Mouse (Mus musculus) heart, adult 18-20 months (tissue): ENCODE results near the gene Smg6. TPM values are rescaled to one million over a fixed set of nuclear protein-coding genes. Genes with fewer than 3 reads are reported as not detected.

ENCODE experiments used
- DNase-seq, 2 experiments: peaks; one replicate each; pipeline ENCODE4 v3.0.0; 2021 to 2022; ENCODE audit warnings: mixed read lengths in 1 of 2
- total RNA-seq, 2 experiments: library from RNA; stranded (reverse); gene quantifications; 2 replicates each; pipeline ENCODE4 v1.2.3; 2021

Gene Smg6
- total RNA-seq, 2 experiments from 2014 or later = 17.1 to 20.5 TPM

- DNase-seq = peak; percentile 62
Observed at GRCm38 (mm10) chr11:75047736-75048407, 122.2 kb downstream of the Smg6 start.

DNA sequence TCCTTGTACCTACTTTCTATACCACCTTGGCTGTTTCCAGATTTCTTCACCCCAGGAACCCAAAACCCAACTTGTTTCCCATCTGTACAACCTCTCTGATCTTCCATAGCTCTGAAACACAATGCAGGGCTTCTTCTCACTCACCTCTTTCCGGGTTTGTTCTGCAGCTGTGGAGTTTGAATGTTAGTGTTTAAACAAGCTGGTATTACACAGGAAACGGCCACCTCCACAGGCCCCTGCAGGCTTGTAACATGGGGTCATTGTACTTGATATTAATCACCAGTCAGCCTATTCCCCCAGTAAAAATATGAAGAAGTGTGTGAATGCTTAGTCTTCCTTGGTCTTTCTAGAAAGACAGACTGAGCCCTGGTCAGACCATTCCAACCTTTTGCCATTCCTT, 123.5 kb downstream of the Smg6 start:
- no peak for DNase-seq

DNA sequence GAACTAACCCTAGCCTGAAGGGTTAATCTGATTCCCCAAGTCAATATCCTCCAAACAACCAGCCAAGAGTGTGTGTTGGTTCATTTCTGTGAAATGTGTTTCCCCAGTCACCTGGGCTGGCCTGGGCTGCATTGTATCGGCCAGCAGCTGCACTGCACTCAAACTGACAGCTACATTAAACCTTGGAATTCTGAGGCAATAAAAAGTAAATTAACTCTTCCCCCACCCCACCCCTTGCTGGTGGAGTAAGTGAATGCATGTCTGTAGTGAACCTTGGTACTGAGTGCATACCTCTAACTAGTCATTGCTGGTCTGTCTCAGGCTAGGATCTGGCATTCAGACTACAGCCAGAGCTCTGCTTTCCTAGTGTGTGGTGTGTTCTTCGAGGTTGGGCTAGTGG, 124.2 kb downstream of the Smg6 start:
- no peak for DNase-seq

GRCm38 (mm10) chr11:75051239-75051638, 125.6 kb downstream of the Smg6 start:
- no peak for DNase-seq

DNA sequence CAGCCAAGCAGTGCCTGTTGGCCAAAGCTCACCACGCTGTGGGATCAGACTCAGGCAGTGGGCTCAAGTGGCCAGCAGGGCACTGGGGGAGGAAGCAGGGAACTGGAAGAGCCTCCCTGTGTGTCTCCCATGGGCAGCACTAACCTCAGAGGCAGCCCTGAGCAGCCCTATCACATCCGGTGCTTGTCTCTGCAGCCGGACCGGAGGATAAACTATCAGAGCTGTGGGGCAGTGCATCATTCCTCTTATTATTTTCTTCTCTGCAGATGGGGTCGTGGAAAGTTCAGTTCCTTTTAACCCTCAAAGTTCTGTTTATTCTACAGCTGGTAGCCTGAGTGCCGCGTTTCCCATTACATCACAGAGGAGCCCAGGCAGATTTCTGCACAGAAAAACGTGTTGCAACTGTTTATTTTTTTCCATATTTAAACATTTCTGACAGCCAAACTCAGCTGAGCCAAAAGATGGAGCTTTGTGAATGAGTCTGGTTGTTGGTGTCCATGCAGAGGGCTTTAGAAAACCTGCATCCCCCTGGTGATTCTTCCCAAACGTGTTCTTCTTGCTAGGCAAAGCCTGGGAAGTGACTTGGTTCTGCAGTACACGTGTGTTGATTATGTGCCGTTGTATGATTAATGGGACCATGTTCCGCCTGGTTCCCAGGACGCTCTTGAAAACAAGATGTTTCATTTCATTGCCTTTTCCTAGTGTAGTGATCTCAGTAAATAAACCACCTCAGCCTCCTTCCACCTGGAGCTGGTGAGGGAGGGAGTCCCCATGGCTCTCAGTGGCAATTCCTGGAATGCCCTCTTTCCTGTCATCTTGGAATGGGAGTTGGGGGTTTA, 126.3 kb downstream of the Smg6 start:
- peak; percentile 57 to 77 for DNase-seq

GRCm38 (mm10) chr11:75053020-75053419, 127.4 kb downstream of the Smg6 start:
- peak; percentile 43 to 55 for DNase-seq

DNA sequence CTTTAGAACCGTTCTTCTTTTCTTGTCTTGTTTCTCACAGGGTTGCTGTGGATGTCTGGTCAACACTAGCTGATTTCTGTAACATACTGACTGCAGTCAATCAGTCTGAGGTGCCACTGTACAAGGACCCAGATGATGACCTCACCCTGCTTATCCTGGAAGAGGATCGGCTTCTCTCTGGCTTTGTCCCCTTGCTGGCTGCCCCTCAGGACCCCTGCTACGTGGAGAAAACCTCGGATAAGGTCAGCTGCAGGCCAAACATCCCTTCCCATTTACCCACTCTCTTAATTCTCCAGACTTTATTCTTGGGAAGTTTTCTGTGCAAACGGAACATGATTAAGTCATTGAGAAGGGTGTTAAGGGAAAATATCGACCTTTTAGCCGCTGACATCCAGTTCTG, 128.1 kb downstream of the Smg6 start:
- DNase-seq = peak; percentile 44 to 57

DNA sequence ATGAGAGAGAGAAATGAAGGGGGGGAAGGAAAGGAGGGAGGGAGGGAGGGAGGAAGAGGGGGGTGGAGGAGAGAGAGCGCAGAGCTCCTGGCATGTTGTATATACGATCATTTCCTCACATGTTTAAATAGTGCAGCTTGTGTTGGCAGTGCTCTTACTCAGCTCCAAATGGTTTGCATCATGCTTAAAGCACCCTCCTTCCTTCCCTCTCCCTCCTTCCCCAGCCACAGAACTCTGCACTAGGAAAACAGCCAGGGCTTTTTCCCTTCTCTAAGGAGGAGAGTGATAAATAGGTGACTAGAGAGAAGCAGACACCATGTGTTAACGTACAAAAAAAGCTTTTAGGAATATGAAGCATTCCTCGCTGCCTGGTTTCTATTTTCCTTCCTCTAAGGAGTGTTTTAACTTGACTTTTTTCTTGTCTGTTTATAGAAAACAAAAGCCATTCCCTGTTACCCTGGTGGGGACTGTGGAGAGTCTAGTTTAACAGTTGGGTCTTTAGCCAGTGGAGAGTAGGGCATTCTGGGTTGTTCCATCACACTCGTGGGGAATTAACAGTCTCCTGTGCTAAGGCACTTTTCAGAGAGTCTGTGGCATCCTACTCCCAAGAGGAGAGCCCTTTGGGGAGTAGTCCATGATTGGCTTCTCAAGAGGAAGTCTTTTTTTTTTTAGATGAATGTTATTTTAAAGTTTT, 128.7 kb downstream of the Smg6 start:
- peak; percentile 70 to 84 for DNase-seq

DNA sequence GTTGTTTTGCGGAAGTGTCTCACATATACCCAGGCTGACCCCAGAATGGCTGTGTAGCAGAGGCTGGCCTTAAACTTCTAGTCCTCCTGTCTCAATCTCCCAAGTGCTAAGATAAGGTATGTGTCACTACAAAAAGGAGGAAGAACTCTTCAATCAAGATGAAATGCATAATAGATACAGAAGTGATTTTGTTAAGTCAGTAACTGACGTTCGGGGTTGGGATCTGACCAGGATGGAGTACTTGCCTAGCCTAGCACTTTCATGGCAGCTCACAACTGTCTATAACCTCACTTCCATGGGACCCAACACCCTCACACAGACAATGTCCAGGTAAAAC, 129.2 kb downstream of the Smg6 start:
- DNase-seq = no peak

GRCm38 (mm10) chr11:75062650-75063049, 137.0 kb downstream of the Smg6 start:
- no peak for DNase-seq

GRCm38 (mm10) chr11:75064266-75064665, 138.6 kb downstream of the Smg6 start:
- no peak for DNase-seq

- no peak for DNase-seq
Observed at GRCm38 (mm10) chr11:75071352-75071751, 145.7 kb downstream of the Smg6 start.

- DNase-seq = peak in 1 of 2 experiments; percentile 46
Observed at GRCm38 (mm10) chr11:75072932-75073625, 147.5 kb downstream of the Smg6 start.

DNA sequence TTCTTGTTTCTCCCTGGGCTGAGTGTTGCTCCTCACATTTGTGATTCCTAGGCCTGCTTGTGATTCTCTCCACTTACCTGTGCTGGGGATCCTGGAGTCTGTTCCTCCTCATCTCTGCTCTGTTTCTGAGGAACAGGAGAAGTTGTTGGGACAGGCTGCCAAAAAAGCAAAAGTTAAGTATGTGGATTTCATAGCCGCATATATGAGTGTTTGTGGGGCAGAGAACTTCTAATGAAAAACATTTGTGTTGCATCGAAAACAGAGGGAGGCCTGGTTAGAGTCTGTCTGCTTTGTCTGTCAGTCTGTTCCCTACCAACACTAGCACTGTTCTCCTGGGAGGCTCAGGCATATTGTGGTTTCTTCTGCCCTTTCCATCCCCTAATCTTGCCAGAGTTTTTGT, 148.1 kb downstream of the Smg6 start:
- DNase-seq = peak in 1 of 2 experiments; percentile 28

DNA sequence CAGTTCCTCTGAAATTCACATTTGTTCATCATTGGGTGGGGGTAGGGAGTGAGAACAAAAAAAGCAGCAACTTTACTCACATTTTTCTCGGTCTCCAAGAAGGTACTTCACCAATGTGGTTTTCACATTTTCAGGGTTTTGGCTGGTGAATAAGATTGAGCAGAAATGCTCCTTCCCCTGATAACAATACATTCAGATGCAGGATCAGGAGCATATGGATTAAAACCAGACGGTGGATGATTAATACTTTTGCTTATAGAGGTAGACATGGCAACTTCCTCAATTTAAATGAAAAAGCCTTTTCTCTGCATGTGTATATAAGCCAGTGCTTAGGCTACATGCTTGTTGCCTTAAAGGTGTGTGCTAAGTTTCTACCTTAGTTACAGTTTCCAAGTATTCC, 148.9 kb downstream of the Smg6 start:
- DNase-seq = no peak

DNA sequence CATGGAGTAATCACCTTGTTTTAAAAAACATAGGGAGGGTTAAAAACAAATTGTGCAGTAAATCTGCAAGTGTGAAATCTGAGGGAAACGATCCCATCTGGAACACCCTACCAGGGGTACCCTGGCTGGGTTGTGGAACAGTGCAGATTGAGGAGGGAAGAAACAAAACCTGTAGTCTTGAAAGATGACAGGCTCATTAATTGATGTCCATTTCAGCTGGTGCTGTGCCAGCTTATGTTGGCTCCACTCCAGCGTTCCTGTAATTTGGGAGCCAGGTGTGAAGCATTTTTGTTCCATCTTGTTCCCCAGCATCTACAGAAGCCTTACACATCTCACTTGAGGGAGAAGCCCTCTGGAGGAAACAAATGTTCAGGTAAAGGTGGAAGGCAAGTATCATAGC, 153.0 kb downstream of the Smg6 start:
- no peak for DNase-seq

DNA sequence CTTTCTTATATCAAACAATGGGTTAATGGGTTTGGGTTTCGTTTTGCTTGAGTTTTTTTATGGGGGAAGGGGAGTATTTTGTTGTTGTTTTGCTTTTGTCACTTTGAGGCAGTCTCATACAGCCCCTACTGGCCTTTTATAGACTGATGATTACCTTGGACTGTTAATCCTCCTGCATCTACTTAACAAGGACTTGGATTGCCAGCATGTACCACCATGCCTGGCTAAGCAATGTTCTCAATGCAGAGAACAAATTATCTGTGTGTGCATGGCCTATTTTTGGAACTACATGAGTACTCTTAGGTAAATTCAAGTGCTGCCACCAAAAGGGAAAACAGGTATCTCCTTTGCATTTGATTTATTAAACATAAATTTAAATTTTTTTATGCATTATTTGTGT, 157.4 kb downstream of the Smg6 start:
- peak in 1 of 2 experiments; percentile 27 for DNase-seq

- DNase-seq = peak; percentile 56 to 59
Observed at GRCm38 (mm10) chr11:75092159-75092558, 166.5 kb downstream of the Smg6 start.

- DNase-seq = peak; percentile 63 to 71
Observed at GRCm38 (mm10) chr11:75092656-75093055, 167.0 kb downstream of the Smg6 start.

GRCm38 (mm10) chr11:75094759-75095158, 169.1 kb downstream of the Smg6 start:
- DNase-seq = no peak

GRCm38 (mm10) chr11:75102763-75103339, 177.2 kb downstream of the Smg6 start:
- DNase-seq = no peak

DNA sequence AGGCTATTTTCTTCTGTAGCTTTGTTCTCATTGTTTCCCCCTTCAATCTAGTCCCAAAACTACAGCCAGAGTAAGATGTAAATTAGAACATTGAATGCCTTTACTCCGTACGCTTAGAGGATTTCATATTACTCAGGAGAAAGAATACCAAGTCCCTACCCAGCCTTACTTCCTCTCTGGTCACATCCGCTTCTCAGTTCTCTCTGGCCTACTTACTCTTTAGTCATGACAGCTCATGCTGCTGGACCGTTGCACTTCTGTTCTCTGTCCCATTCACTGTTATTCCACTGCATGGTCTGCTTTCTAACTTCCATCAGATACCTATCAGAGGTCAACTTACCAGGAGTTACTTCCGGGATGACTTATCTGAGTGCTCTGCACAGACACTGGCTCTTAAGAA, 181.0 kb downstream of the Smg6 start:
- DNase-seq = peak in 1 of 2 experiments; percentile 32
